Mouse (Mus musculus) heart, embryonic 14.5 days (tissue): ENCODE measurements around the gene Bicd2. TPM values are rescaled to one million over a fixed set of nuclear protein-coding genes. Genes with fewer than 3 reads are reported as not detected.

Experiments
- ATAC-seq: fragments of 200-750 bp; cut with Nextera tagmentation; 2 replicates; pipeline ENCODE4 v1.8.0; 2017; ENCODE audit warnings: low read depth, moderate TSS enrichment; ENCODE audit not compliant: insufficient number of reproducible peaks, insufficient read depth, low FRiP score
- H3K27ac ChIP-seq, 2 experiments: fragments of 200-500 bp in 1 of 2; fragments of 300-500 bp in 1 of 2; sonication (generic) in 1 of 2; replicated peaks in 1 of 2; 2 replicates each; pipeline ENCODE4 v1.5.1; 2012 to 2014; ENCODE audit warnings: low read depth in 2 of 2, low read length in 2 of 2, control low read depth in 1 of 2, mild to moderate bottlenecking in 1 of 2, mixed read lengths in 1 of 2; ENCODE audit not compliant: control insufficient read depth in 1 of 2, insufficient read depth in 1 of 2
- H3K27me3 ChIP-seq: fragments of 300-500 bp; sonication (generic); 2 replicates; pipeline ENCODE4 v1.6.1; 2014; ENCODE audit warnings: mild to moderate bottlenecking, low read length, control low read depth; ENCODE audit not compliant: control insufficient read depth, insufficient read depth
- H3K36me3 ChIP-seq: fragments of 300-500 bp; sonication (generic); 2 replicates; pipeline ENCODE4 v1.6.1; 2014; ENCODE audit warnings: mild to moderate bottlenecking, control low read depth, low read length, mixed read lengths; ENCODE audit not compliant: control insufficient read depth, insufficient read depth
- H3K4me1 ChIP-seq, 2 experiments: fragments of 200-500 bp in 1 of 2; fragments of 300-500 bp in 1 of 2; sonication (generic) in 1 of 2; 2 replicates each; pipeline ENCODE4 v1.6.1; 2012 to 2014; ENCODE audit warnings: low read length in 2 of 2, control low read depth in 1 of 2, mixed read lengths in 1 of 2; ENCODE audit not compliant: control insufficient read depth in 2 of 2, insufficient read depth in 2 of 2
- H3K4me2 ChIP-seq: fragments of 300-500 bp; sonication (generic); 2 replicates; pipeline ENCODE4 v1.6.1; 2014; ENCODE audit warnings: mild to moderate bottlenecking, low read length
- H3K4me3 ChIP-seq, 2 experiments: fragments of 200-500 bp in 1 of 2; fragments of 300-500 bp in 1 of 2; sonication (generic) in 1 of 2; 2 replicates each; pipeline ENCODE4 v1.5.1; 2012 to 2014; ENCODE audit warnings: low read length in 2 of 2, mild to moderate bottlenecking in 2 of 2, control low read depth in 1 of 2, low read depth in 1 of 2, moderate library complexity in 1 of 2; ENCODE audit not compliant: control insufficient read depth in 1 of 2, insufficient read depth in 1 of 2
- H3K9ac ChIP-seq: fragments of 300-500 bp; sonication (generic); 2 replicates; pipeline ENCODE4 v1.6.1; 2014; ENCODE audit warnings: mild to moderate bottlenecking, low read length
- H3K9me3 ChIP-seq: fragments of 300-500 bp; sonication (generic); 2 replicates; pipeline ENCODE4 v1.6.1; 2016; ENCODE audit warnings: low read length, control low read depth; ENCODE audit not compliant: control insufficient read depth
- WGBS: fragments of 180-500 bp; shearing (Covaris S2); extraction: QIAGEN DNeasy Blood & Tissue Kit; methylation state at CpG from one replicate; pipeline ENCODE4 v1.1.7; 2014; 5-methylcytosine and 5-hydroxymethylcytosine counted together
- polyA plus RNA-seq: library from polyadenylated mRNA; unstranded; fragments of >200 nt; fragmentation: Nextera tagmentation; extraction: Ambion mirVana; gene quantifications from 2 replicates; pipeline ENCODE4 v1.2.1, GENCODE M21; 2014

Bicd2 gene
- polyA plus RNA-seq, 1 experiment from 2014 or later, result 47.3 TPM

DNA sequence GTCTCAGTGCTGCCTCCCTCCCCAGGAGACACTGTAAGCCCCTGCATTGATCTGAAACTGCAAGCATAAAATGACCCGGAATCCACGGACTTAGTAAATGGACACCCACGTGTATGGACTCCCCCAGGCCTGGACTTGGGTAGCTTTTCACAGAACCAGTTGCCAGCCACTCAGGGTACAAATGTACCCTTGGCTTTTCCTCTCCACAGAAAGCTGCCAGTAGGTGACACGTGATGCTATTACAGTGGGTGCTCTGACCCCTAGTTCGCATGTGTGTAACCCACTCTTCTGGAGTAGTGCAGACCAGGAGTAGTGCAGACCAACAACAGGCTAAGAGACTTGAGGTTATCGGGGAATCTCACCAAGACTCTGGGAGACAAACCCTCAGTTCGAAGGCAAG lies 23.5 kb upstream of the Bicd2 start:
- WGBS, result 87% methylated on average over 7 of the region's 7 CpGs
- Histone ChIP-seq H3K9ac (no peak overlapping the region), H3K4me2 (no peak overlapping the region), H3K9me3 (no peaks in the 10 kb centered on the region), H3K27me3 (no peaks in the 10 kb centered on the region), H3K4me1 (peaks cover 7 to 14% of the 10 kb centered on the region in 2 experiments), H3K4me3 (no peak overlapping the region), H3K27ac (no peak overlapping the region), H3K36me3 (no peaks in the 10 kb centered on the region)
- ATAC-seq, result no peak

DNA sequence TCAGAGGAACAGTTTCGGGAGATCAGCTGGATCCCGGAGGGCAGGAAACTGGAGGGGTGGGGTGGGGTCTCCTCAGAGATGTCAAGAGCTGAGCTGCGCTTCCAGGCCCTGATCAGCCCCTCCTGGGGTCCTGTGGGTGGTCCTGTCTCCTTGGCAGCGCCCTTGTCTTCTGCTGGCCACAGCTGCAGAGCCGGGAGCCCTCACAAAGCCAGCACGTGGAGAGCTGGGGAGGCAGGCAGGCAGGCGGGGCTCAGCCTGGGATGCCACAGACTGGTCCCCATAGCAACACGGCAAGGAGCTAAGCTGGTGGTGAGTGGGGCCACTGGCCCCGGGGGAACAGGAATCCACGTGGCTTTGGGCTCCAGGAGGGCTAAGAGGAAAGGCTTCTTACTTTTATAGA lies 21.3 kb upstream of the Bicd2 start, which contains the start of gene Fgd3:
Gene Fgd3 (minus strand): TSS at position 272 of the 400 bp plus-strand sequence.
- no peaks in the 10 kb centered on the region for H3K36me3 ChIP-seq
- H3K27me3 ChIP-seq, result no peaks in the 10 kb centered on the region
- H3K9me3 ChIP-seq, result no peaks in the 10 kb centered on the region
- peaks cover 7 to 14% of the 10 kb centered on the region in 2 experiments for H3K4me1 ChIP-seq
- peak within 1 kb of the TSS; percentile 36 for H3K9ac ChIP-seq
- no peak for ATAC-seq
- WGBS, result 5% methylated on average over 9 of the region's 10 CpGs
- H3K4me3 ChIP-seq, result peak within 1 kb of the TSS; percentile 14; a peak in 2 of 4 replicates
- peak within 1 kb of the TSS; percentile 57 for H3K4me2 ChIP-seq
- no peak within 1 kb of the TSS for H3K27ac ChIP-seq

DNA sequence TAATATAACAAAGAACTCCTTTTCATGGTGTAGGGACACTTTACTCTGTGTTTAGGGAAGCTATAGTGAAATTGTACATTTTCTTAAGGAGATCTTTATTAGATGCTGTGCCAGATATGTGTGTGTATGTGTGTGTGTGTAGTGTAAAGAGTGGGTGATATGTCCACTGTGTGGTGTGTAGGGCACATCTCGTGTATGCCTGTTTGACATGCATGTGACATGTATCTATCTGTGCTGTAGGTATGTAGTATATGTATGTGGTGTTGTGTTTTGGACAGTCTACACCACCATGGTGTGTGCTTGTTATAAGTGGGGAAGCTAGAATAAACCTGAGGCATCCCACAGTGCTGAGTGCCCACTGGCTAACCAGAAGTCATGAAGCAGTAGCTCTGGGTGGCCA lies 20.9 kb upstream of the Bicd2 start:
- Histone ChIP-seq H3K9me3 (no peaks in the 10 kb centered on the region), H3K4me2 (peak overlapping the region; percentile 57), H3K27me3 (no peaks in the 10 kb centered on the region), H3K4me3 (no peak overlapping the region), H3K27ac (no peak overlapping the region), H3K4me1 (peaks cover 7 to 14% of the 10 kb centered on the region in 2 experiments), H3K9ac (0 out of 2 replicates have a peak overlapping the region, but pooled peaks have one; percentile 36), H3K36me3 (no peaks in the 10 kb centered on the region)
- ATAC-seq, result no peak
- 77% methylated on average over 1 of the region's 1 CpGs for WGBS

DNA sequence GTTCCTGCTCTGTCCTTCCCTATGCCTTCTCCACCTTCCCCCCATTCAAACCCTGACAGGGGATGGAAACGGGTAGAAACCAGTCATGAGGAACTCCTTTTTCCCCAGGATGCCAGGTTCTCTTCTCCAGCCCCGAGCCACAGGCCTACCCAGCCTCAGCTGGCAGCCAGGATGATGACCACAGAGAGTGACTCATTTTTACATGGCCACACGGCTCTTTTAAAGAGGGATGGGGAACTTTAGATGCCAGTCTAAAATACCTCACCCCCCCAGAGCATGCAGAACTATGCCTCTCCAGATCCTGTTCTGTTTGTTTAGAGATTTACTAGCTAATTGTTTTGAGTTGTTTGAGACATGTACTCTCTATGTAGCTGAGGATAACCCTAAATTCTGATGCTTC lies 19.9 kb upstream of the Bicd2 start:
- H3K9me3 ChIP-seq, result no peaks in the 10 kb centered on the region
- no peak overlapping the region for H3K9ac ChIP-seq
- H3K36me3 ChIP-seq, result no peaks in the 10 kb centered on the region
- no peak overlapping the region for H3K4me2 ChIP-seq
- no peak overlapping the region for H3K27ac ChIP-seq
- H3K27me3 ChIP-seq, result no peaks in the 10 kb centered on the region
- peaks cover 7 to 12% of the 10 kb centered on the region in 2 experiments for H3K4me1 ChIP-seq
- H3K4me3 ChIP-seq, result no peak overlapping the region
- 65% methylated on average over 3 of the region's 3 CpGs for WGBS
- ATAC-seq, result no peak

DNA sequence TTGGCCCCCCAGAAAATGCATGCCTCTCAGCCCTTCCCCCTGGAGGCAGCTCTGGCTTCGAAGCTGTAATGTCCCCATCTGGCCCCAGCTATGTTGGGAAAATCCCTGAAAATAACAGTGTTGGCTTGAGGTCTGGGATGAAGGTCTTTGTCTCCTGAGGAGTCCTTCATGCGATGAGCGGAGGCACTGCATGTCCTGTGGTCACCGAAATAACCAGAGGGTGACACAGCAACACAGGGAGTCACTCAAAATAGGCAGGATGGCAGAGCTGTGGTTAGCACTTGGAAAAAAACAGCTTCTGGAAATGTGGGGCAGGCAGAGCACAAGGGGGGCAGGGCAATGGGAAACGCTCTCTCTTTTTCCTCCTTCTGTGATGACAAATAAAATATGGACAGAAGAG lies 19.2 kb upstream of the Bicd2 start:
- whole genome bisulfite sequencing, result 59% methylated on average over 5 of the region's 5 CpGs

DNA sequence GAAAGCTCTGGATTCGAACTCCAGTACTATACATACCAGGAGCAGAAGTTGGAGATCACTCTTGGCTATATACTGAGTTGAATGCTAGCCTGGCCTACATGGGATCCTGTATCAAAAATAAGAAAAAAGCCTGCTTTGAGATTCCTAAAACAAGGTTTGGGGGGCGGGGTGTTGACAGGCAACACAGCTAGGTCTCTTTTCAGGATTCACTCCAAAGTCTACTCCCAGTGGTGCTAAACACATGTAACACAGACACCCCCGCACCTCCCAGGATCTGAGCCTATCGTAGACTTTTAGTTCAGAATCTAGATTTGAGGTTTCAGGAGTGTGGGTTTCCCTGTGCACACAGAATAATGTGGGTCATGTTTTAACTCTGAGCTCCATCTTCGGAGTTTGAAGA lies 18.6 kb upstream of the Bicd2 start:
- Histone ChIP-seq H3K9ac (no peak overlapping the region), H3K9me3 (no peaks in the 10 kb centered on the region), H3K27me3 (no peaks in the 10 kb centered on the region), H3K36me3 (no peaks in the 10 kb centered on the region), H3K4me2 (no peak overlapping the region), H3K27ac (no peak overlapping the region), H3K4me1 (peaks cover 7 to 10% of the 10 kb centered on the region in 2 experiments), H3K4me3 (no peak overlapping the region)
- 82% methylated on average over 5 of the region's 5 CpGs for WGBS
- ATAC-seq, result no peak

More for the DNA sequence above, 19.2 kb upstream of the Bicd2 start:
- no peak for ATAC-seq
- Histone ChIP-seq H3K4me3 (no peak overlapping the region), H3K27ac (no peak overlapping the region), H3K36me3 (no peaks in the 10 kb centered on the region), H3K9me3 (no peaks in the 10 kb centered on the region), H3K9ac (no peak overlapping the region), H3K4me1 (peaks cover 7 to 10% of the 10 kb centered on the region in 2 experiments), H3K4me2 (no peak overlapping the region), H3K27me3 (no peaks in the 10 kb centered on the region)

DNA sequence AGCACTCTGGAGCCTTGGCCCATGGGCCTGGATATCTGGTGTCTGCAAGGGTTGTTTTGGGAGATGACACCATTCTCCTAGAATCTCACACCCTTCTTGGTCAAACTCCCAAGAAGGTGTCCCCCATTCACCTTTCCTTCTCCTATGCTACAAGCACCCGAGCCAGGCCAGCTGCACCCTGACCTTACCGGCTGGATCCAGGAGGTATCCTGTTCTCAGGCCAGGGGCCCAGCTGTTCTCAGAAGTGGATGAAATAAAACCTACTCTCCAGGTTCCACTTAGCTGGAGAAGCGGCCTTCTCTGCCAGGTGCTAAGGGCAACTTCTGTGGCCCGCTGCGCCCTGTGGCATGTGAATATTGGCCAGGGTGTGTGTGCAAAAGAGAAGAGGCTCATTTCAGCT lies 16.5 kb upstream of the Bicd2 start:
- Histone ChIP-seq H3K36me3 (no peaks in the 10 kb centered on the region), H3K9me3 (no peaks in the 10 kb centered on the region), H3K4me3 (no peak overlapping the region), H3K27ac (no peak overlapping the region), H3K9ac (no peak overlapping the region), H3K27me3 (no peaks in the 10 kb centered on the region), H3K4me2 (no peak overlapping the region), H3K4me1 (peaks cover 3 to 6% of the 10 kb centered on the region in 2 experiments)
- 89% methylated on average over 5 of the region's 5 CpGs for WGBS
- ATAC-seq, result no peak
